Mouse (Mus musculus): Measurements from ENCODE around the gene Cobll1. TPM values are rescaled to one million over a fixed set of nuclear protein-coding genes. Genes with fewer than 3 reads are reported as not detected.

Cobll1 gene
- total RNA-seq, 2 experiments from 2014 or later: 1.0 to 3.6 TPM

Other genes with a start within 250 kb of the Cobll1 start
- 0.56 and 3.6 TPM in 2 replicates for gene Grb14, start 214.4 kb downstream of the Cobll1 start, total RNA-seq (2014; fragmentation: Nextera tagmentation)
- 0.86 and 1.6 TPM in 2 replicates for gene Grb14, start 214.4 kb downstream of the Cobll1 start, total RNA-seq (2017)
- not detected in 2 replicates for gene Slc38a11, start 124.6 kb upstream of the Cobll1 start, total RNA-seq (2014; fragmentation: Nextera tagmentation)
- not detected in 2 replicates for gene Slc38a11, start 124.6 kb upstream of the Cobll1 start, total RNA-seq (2017)